Mouse (Mus musculus) layer of hippocampus, postnatal 25 days (tissue): ENCODE measurements around the gene Magi2. TPM values are rescaled to one million over a fixed set of nuclear protein-coding genes. Genes with fewer than 3 reads are reported as not detected.

Source experiments
- DNase-seq, 2 experiments: peaks; one replicate each; pipeline ENCODE4 v3.0.0; 2022; ENCODE audit warnings: mixed read lengths in 2 of 2, low spot score in 1 of 2; ENCODE audit errors: extremely low spot score in 1 of 2
- total RNA-seq, 2 experiments: library from RNA; stranded (reverse); gene quantifications; 2 replicates each; pipeline ENCODE4 v1.2.3; 2021

The Magi2 gene
- total RNA-seq, 2 experiments from 2014 or later: 102 to 143 TPM

- DNase-seq: no peak
These were observed 1102.1 kb downstream of the Magi2 start for GRCm38 (mm10) chr5:20328901-20329300.

- DNase-seq: no peak
These were observed 1103.2 kb downstream of the Magi2 start for GRCm38 (mm10) chr5:20330025-20330424.

GRCm38 (mm10) chr5:20332574-20332973 lies 1105.7 kb downstream of the Magi2 start:
- DNase-seq: no peak

GRCm38 (mm10) chr5:20334549-20334948 lies 1107.7 kb downstream of the Magi2 start:
- DNase-seq: no peak

- DNase-seq: no peak
These were observed 1126.1 kb downstream of the Magi2 start for GRCm38 (mm10) chr5:20352941-20353340.

- no peak for DNase-seq
These were observed 1131.6 kb downstream of the Magi2 start for GRCm38 (mm10) chr5:20358437-20358836.

GRCm38 (mm10) chr5:20359021-20359420 lies 1132.2 kb downstream of the Magi2 start:
- DNase-seq: no peak

- no peak for DNase-seq
These were observed 1135.3 kb downstream of the Magi2 start for GRCm38 (mm10) chr5:20362154-20362553.

DNA sequence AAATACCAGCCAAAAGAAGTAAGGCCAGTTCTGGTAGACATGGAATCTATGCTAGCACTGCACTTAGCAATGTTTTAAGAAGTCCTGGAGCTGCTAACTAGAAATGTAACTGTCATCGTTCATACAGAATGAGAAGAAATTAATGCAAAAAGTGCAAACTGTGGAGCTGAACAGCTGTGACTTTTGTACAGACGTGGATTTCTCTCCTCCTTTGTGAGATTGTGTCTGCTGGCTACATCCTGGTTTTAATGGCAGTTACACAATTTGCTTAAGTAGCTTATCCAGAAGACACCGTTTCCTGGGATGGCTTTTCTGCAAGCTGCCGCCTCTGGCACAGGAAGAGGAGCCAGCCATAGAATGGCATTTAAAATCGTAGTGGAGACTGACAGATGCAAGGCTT lies 1136.4 kb downstream of the Magi2 start:
- no peak for DNase-seq

DNA sequence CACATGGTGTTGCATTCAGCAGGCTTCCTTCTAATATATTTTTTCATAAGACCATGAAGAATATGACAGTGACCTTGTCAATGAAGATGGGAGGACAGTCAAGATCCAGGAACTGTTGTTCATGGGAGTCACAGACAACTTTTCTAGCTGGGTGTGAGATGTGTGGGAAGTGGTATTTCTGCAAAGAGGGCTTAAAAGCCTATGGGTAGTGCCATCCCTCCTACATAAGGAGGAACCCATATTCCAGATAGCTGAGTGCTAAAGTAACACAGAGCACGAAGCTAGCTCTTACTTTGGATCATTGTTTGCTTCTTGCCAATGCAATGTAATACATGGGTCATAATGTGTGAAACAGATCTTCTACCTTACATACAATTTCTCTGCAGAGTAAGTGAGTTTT lies 1146.8 kb downstream of the Magi2 start:
- DNase-seq: no peak

- peak in 1 of 2 experiments; percentile 21 for DNase-seq
These were observed 1151.4 kb downstream of the Magi2 start for GRCm38 (mm10) chr5:20378071-20378800.

DNA sequence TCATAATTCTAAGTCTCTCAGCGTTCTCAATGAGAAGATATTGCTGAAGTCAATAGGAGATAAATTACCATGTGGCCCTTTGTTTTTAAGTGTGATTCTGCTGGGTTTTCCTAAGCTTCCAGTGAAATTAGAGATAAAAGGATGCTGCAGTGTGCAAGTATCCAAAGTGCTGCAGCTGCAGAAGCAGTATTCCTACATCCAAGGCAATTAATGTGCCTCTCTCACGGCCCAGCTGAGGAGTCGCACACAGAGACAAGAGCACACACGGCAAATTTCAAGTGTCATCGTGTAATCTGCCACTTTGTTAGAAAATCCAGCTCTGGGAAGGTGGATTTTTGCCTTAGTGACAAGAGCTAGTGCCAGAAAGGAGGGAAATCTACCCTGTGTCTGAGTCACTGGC lies 1177.7 kb downstream of the Magi2 start:
- no peak for DNase-seq

DNA sequence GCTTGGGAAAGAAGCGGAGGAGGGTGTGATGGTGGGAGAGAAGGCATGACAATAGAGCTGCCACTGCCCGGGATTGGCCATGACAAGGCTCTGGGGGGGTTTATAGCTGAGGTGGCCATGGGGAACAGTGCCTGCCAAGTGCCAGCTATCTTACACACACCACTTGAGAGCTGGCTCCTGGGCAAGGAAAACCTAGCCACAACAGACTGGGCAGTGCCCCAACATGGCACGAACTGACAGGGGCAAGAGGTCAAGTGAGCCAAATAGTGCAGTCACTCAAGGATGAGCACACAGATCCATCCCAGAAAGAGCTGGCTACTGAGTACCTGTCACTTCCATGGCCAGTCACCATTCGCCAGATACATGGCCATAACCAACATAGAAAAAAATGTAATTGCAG lies 1179.8 kb downstream of the Magi2 start:
- DNase-seq: no peak

GRCm38 (mm10) chr5:20415320-20415719 lies 1188.5 kb downstream of the Magi2 start:
- DNase-seq: no peak

DNA sequence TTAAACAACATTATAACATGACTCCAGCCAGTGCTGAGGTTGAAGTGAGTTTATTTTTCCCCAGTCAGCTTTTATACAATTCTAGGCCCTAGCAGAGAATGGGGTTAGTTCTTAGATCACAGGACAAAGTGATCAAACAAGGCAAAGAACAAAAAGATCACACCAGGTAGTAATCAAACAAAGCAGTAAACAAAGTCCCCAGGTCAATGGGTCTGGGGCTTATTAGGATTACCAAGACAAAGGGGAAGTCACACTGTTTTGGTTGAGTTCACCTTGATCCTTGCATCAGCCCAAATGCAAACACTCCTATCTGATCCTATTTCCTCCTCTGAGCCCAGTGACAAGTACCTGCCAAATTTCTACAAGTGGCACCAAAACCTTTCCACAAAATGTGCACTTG lies 1190.5 kb downstream of the Magi2 start:
- DNase-seq: no peak

DNA sequence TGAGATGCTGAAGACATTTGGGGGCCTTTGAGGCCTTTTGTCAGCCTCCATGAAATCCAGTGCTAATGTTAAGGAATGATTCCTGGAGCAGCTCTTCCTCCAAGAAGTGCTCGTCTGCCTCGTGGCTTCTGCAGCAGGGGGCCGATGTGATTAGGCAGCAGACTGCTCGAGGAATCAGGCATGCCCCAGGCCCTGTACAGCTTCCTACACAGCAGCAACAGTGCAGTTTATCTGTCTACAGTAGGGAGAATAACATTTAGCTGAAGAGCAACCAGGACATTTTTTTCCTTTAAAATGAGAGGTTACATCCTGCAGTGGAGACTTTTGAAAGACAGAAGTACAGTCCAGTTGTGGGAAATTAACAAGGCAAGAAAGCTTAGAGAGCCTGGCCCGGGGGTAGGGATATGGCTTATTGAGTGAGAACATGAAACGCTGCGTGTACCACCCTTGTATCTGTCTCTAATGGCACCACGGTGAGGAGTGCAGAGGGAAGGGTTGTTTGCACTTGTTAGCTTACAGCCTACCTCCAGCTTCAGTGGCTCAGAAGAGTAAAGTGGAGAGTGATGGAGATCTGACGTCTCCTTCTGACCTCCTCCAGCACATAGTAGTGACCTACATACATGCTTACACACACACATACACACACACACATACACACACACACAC lies 1205.4 kb downstream of the Magi2 start:
- no peak for DNase-seq

GRCm38 (mm10) chr5:20446471-20447174 lies 1219.8 kb downstream of the Magi2 start:
- no peak for DNase-seq

- no peak for DNase-seq
These were observed 1229.3 kb downstream of the Magi2 start for GRCm38 (mm10) chr5:20456106-20456505.

DNA sequence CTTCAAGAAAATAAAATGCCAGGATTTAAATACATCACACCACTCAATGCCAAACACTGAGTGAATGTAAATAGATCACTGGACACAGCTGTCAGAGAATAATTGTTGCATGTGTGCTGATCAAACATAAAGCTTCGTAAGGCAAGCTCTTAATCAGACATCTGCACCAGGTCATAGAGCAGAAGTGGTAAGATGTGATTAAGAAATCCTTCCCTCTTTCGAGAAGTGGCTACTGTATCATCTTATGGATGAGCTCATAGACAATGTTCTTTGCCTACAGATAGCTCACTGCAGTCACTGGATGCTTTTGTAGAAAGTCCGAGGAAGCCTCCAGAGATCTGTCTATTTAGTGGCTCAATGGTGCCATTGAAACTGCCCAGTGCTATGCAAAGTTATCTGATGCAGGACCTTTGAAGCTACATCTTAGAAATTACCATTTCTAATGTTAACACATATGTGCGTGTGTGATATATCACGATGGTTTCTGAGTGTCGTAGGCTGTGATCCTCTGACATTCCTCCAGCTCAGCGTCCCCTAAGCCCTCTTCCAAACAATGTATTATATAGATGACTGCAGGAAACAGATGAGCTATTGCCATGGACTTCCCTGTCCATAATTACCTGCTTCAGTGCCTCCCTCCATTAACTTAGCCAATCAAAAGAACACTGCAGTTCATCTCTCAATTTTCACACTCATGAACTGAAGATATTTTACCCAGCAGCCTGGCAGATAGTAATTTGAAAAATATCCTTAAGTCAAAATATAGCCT lies 1231.1 kb downstream of the Magi2 start:
- no peak for DNase-seq

- DNase-seq: no peak
These were observed 1234.9 kb downstream of the Magi2 start for GRCm38 (mm10) chr5:20461709-20462108.

DNA sequence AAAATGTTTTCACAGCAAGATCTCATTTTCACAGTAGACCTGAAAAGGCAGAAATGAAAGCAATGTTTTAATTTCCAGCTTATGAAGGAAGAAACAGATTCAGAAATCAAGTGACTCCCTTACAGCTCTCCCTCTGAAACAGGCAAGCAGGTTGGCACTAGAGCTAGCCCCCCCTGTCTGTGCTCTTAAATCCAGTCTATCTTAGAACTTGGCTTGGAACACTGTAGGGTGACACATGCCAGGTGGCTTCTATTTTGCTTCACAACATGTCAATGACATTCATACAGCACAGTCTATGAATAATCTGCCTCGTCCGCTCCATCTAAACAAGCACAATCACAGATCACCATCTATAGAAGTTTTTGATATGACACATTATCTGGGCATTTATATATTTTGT lies 1235.5 kb downstream of the Magi2 start:
- no peak for DNase-seq
